Mouse (Mus musculus): ENCODE results near the gene Cdh18. TPM values are rescaled to one million over a fixed set of nuclear protein-coding genes. Genes with fewer than 3 reads are reported as not detected.

Gene Cdh18
- total and polyA plus RNA-seq, 2 experiments from 2014 or later: 0.15 TPM; not detected in 1

DNA sequence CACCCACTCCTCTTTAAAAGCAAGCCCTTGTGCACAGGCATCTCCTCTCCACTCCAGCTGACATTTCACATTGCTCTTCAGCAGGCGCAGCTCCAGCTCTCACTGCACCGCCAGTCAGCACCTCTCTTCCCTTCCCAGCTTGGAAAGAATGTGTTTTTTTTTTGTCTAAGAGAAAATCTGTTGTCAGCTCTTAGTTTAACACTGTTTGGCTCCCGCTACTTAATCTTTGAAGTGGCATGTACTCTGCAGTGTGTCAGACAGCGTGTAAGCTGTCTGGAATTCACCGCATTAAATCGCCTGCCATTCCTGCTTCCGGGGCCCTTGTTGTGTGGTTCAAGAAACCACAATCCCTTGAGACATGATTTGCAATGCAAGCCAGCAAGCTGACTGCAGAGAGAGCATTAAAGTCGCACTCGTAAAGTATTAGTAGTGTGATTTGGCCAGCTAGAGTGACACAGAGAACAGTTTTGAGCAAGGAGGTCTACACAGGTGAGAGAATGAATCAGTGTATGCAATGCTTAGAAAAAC, 903.3 kb downstream of the Cdh18 start:
- DNase-seq (ENCODE audit: low spot score) (peak; percentile 19), ATAC-seq (ENCODE audit: insufficient read depth, low read depth) (peak; percentile 64)
- H3K4me2 ChIP-seq (ENCODE audit: low read depth, low read length): peak overlapping the region; percentile 47
- H3K27ac ChIP-seq (ENCODE audit: low read depth): peak overlapping the region; percentile 25; the same call in 1 of the 2 replicates
- no peaks in the 10 kb centered on the region for H3K4me1 ChIP-seq (ENCODE audit: control insufficient read depth, insufficient read depth)
- TF ChIP-seq EP300 (IDR thresholded peaks at IDR 0.05; ENCODE audit: low read depth): no peak
- no peak for TF ChIP-seq CTCF (IDR thresholded peaks at IDR 0.05; ENCODE audit: low read depth)
- H3K27me3 ChIP-seq (ENCODE audit: control insufficient read depth, insufficient read depth, low read length): no peaks in the 10 kb centered on the region
- H3K9ac ChIP-seq (replicated peaks; ENCODE audit: low read depth, low read length): no peak overlapping the region
- H3K9me3 ChIP-seq (replicated peaks; ENCODE audit: control insufficient read depth, low read length): no peaks in the 10 kb centered on the region
- no peaks in the 10 kb centered on the region for H3K36me3 ChIP-seq (replicated peaks; ENCODE audit: control insufficient read depth, insufficient read depth, low read length)
- 19% methylated on average over 9 of the region's 9 CpGs for WGBS
- H3K4me3 ChIP-seq (ENCODE audit: low read depth, low read length): peak overlapping the region; percentile 12

GRCm38 (mm10) chr15:23453331-23453730, 904.5 kb downstream of the Cdh18 start:
- DNase-seq (ENCODE audit: low spot score) (peak; percentile 6), ATAC-seq (ENCODE audit: insufficient read depth, low read depth) (no peak)
- Histone ChIP-seq H3K27ac (ENCODE audit: low read depth) (no peak overlapping the region), H3K36me3 (replicated peaks; ENCODE audit: control insufficient read depth, insufficient read depth, low read length) (no peaks in the 10 kb centered on the region), H3K4me1 (ENCODE audit: control insufficient read depth, insufficient read depth) (no peaks in the 10 kb centered on the region), H3K27me3 (ENCODE audit: control insufficient read depth, insufficient read depth, low read length) (no peaks in the 10 kb centered on the region), H3K9ac (replicated peaks; ENCODE audit: low read depth, low read length) (no peak overlapping the region), H3K4me3 (ENCODE audit: low read depth, low read length) (no peak overlapping the region), H3K4me2 (ENCODE audit: low read depth, low read length) (no peak overlapping the region), H3K9me3 (replicated peaks; ENCODE audit: control insufficient read depth, low read length) (no peaks in the 10 kb centered on the region)
- TF ChIP-seq EP300 (IDR thresholded peaks at IDR 0.05; ENCODE audit: low read depth) (no peak), CTCF (IDR thresholded peaks at IDR 0.05; ENCODE audit: low read depth) (no peak)
- WGBS: 44% methylated on average over 6 of the region's 6 CpGs

- Histone ChIP-seq H3K9ac (replicated peaks; ENCODE audit: low read depth, low read length) (no peak overlapping the region), H3K4me3 (ENCODE audit: low read depth, low read length) (no peak overlapping the region), H3K27me3 (ENCODE audit: control insufficient read depth, insufficient read depth, low read length) (no peaks in the 10 kb centered on the region), H3K9me3 (replicated peaks; ENCODE audit: control insufficient read depth, low read length) (no peaks in the 10 kb centered on the region), H3K4me2 (ENCODE audit: low read depth, low read length) (no peak overlapping the region), H3K4me1 (ENCODE audit: control insufficient read depth, insufficient read depth) (no peaks in the 10 kb centered on the region), H3K36me3 (replicated peaks; ENCODE audit: control insufficient read depth, insufficient read depth, low read length) (no peaks in the 10 kb centered on the region), H3K27ac (ENCODE audit: low read depth) (no peak overlapping the region)
- WGBS: 70% methylated on average over 7 of the region's 7 CpGs
- ATAC-seq (ENCODE audit: insufficient read depth, low read depth): no peak
- DNase-seq (ENCODE audit: low spot score): no peak
- TF ChIP-seq EP300 (IDR thresholded peaks at IDR 0.05; ENCODE audit: low read depth) (no peak), CTCF (IDR thresholded peaks at IDR 0.05; ENCODE audit: low read depth) (no peak)
Measured at GRCm38 (mm10) chr15:23455344-23455743, 906.5 kb downstream of the Cdh18 start.

DNA sequence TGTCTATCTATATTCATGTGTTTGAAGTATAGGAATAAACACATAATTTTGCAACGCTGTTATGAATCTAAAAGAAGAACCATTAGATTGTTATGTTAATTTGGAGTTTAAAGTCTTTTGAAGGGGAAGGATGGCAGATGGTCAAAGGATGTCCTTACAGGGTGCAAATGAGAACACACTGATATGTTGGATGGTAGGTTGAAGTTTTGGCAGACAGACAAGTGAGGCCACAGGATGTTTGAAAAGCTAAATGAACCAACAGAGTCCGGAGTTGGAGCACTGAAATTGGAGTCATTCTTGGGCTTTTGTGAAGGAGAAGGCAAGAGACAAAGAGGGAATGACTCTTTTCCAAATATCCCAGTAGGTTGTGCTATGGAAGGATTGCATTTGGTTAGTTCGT, 908.6 kb downstream of the Cdh18 start:
- 58% methylated on average over 3 of the region's 3 CpGs for WGBS
- ATAC-seq (ENCODE audit: insufficient read depth, low read depth) (no peak), DNase-seq (ENCODE audit: low spot score) (no peak)
- TF ChIP-seq CTCF (IDR thresholded peaks at IDR 0.05; ENCODE audit: low read depth) (no peak), EP300 (IDR thresholded peaks at IDR 0.05; ENCODE audit: low read depth) (no peak)
- H3K4me3 ChIP-seq (ENCODE audit: low read depth, low read length): no peak overlapping the region
- H3K4me2 ChIP-seq (ENCODE audit: low read depth, low read length): no peak overlapping the region
- no peak overlapping the region for H3K9ac ChIP-seq (replicated peaks; ENCODE audit: low read depth, low read length)
- no peaks in the 10 kb centered on the region for H3K36me3 ChIP-seq (replicated peaks; ENCODE audit: control insufficient read depth, insufficient read depth, low read length)
- H3K27me3 ChIP-seq (ENCODE audit: control insufficient read depth, insufficient read depth, low read length): no peaks in the 10 kb centered on the region
- no peak overlapping the region for H3K27ac ChIP-seq (ENCODE audit: low read depth)
- no peaks in the 10 kb centered on the region for H3K9me3 ChIP-seq (replicated peaks; ENCODE audit: control insufficient read depth, low read length)
- no peaks in the 10 kb centered on the region for H3K4me1 ChIP-seq (ENCODE audit: control insufficient read depth, insufficient read depth)

DNA sequence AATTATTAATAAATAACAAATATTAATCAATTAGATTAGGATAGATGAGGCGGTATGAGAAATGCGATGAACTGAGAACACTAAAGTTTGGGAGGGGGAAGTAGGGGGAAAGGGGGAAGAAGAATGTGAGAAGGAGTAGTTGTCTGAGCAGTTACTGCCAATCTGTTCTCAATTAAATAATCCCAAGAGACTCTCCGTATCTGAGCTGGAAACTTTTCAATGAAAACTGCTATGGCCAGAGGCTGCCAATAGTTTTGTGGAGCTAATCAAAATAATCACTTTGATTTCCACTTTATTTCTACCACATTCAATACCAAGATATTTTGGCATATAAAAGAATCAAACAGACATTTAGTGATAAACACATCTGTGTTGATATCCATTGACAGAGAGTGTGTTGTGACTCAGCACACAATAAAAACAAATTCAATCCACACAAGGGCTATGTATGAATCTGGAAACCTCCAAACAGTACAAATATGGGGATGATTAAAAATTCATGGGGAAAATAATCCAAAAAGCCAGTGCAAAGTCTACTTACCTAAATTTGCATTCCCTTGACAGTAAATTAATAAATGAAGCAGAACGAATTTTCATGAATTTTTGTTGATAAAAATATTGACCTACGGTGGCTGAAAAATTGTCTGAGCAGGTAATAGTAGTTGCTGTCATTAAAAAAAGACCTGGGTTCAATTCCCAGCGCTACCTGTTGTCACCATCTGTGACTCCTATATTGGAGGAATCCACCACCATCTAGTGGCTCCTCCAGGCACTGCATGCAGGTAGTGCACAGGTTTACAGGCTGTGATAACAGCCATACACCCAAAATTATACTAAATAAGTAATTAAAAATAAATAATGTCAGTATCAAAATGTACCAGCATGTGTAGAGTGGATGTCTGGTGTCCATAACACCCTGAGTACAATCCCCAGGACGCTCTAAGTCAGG, 922.0 kb downstream of the Cdh18 start:
- no peak overlapping the region for H3K4me3 ChIP-seq (ENCODE audit: low read depth, low read length)
- no peaks in the 10 kb centered on the region for H3K36me3 ChIP-seq (replicated peaks; ENCODE audit: control insufficient read depth, insufficient read depth, low read length)
- H3K27ac ChIP-seq (ENCODE audit: low read depth): no peak overlapping the region
- ATAC-seq (ENCODE audit: insufficient read depth, low read depth): no peak
- no peak for DNase-seq (ENCODE audit: low spot score)
- no peak overlapping the region for H3K4me2 ChIP-seq (ENCODE audit: low read depth, low read length)
- H3K9me3 ChIP-seq (replicated peaks; ENCODE audit: control insufficient read depth, low read length): no peaks in the 10 kb centered on the region
- H3K4me1 ChIP-seq (ENCODE audit: control insufficient read depth, insufficient read depth): no peaks in the 10 kb centered on the region
- no peak overlapping the region for H3K9ac ChIP-seq (replicated peaks; ENCODE audit: low read depth, low read length)
- TF ChIP-seq CTCF (IDR thresholded peaks at IDR 0.05; ENCODE audit: low read depth): no peak; the same call in 1 of the 2 replicates
- TF ChIP-seq EP300 (IDR thresholded peaks at IDR 0.05; ENCODE audit: low read depth): no peak
- WGBS: 78% methylated on average over 7 of the region's 7 CpGs
- no peaks in the 10 kb centered on the region for H3K27me3 ChIP-seq (ENCODE audit: control insufficient read depth, insufficient read depth, low read length)
